Mouse (Mus musculus): ENCODE results near the gene Ttll6. TPM values are rescaled to one million over a fixed set of nuclear protein-coding genes. Genes with fewer than 3 reads are reported as not detected.
"Not testable (repeated sequence)": the region's sequence is repeated elsewhere in the genome, so short reads cannot be mapped to it uniquely, and the experiment has no call there.

Gene Ttll6
- polyA plus RNA-seq, 1 experiment from 2014 or later = 0.13 TPM

DNA sequence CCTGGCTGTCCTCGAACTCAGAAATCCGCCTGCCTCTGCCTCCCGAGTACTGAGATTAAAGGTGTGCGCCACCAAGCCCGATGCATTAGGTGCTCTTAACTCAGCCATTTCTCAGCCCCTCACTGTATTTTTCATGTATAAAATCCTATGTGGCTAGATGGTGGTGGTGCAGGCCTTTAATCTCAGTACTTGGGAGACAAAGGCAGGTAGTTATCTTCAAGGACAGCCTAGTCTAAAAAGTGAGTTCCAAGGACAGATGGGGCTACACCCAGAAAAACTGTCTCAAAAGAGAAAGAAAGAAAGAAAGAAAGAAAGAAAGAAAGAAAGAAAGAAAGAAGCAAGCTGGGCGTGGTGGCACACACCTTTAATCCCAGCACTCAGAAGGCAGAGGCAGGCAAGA lies 18.2 kb upstream of the Ttll6 start:
- H3K27ac ChIP-seq (ENCODE audit: low read length) = no peak overlapping the region
- H3K4me3 ChIP-seq (ENCODE audit: low read length) = no peak overlapping the region
- H3K27me3 ChIP-seq (ENCODE audit: control insufficient read depth, insufficient read depth, low read length) = peaks cover 3% of the 10 kb centered on the region; the same call in 1 of the 2 replicates
- 87% methylated on average over 6 of the region's 6 CpGs for WGBS
- no peak for ATAC-seq (replicated peaks; ENCODE audit: extremely low read depth, insufficient read depth, low FRiP score)
- H3K9me3 ChIP-seq (replicated peaks; ENCODE audit: control insufficient read depth, low read length) = no peaks in the 10 kb centered on the region
- H3K4me2 ChIP-seq (ENCODE audit: low read depth, low read length) = no peak overlapping the region
- H3K9ac ChIP-seq (ENCODE audit: low read length) = no peak overlapping the region
- H3K4me1 ChIP-seq (ENCODE audit: control insufficient read depth, insufficient read depth, low read length) = no peaks in the 10 kb centered on the region
- H3K36me3 ChIP-seq (ENCODE audit: control insufficient read depth, insufficient read depth) = no peaks in the 10 kb centered on the region

- no peaks in the 10 kb centered on the region for H3K4me1 ChIP-seq (ENCODE audit: control insufficient read depth, insufficient read depth, low read length)
- H3K4me3 ChIP-seq (ENCODE audit: low read length) = no peak overlapping the region
- WGBS = 90% methylated on average over 3 of the region's 3 CpGs
- H3K9me3 ChIP-seq (replicated peaks; ENCODE audit: control insufficient read depth, low read length) = no peaks in the 10 kb centered on the region
- no peak overlapping the region for H3K27ac ChIP-seq (ENCODE audit: low read length)
- peaks cover 5% of the 10 kb centered on the region; the same call in 1 of the 2 replicates for H3K27me3 ChIP-seq (ENCODE audit: control insufficient read depth, insufficient read depth, low read length)
- H3K4me2 ChIP-seq (ENCODE audit: low read depth, low read length) = no peak overlapping the region
- H3K36me3 ChIP-seq (ENCODE audit: control insufficient read depth, insufficient read depth) = no peaks in the 10 kb centered on the region
- no peak for ATAC-seq (replicated peaks; ENCODE audit: extremely low read depth, insufficient read depth, low FRiP score)
- H3K9ac ChIP-seq (ENCODE audit: low read length) = no peak overlapping the region
Measured at GRCm38 (mm10) chr11:96116116-96116515, 17.5 kb upstream of the Ttll6 start.

- H3K27ac ChIP-seq (ENCODE audit: low read length); ATAC-seq (replicated peaks; ENCODE audit: extremely low read depth, insufficient read depth, low FRiP score); H3K4me2 ChIP-seq (ENCODE audit: low read depth, low read length); H3K36me3 ChIP-seq (ENCODE audit: control insufficient read depth, insufficient read depth); H3K27me3 ChIP-seq (ENCODE audit: control insufficient read depth, insufficient read depth, low read length); H3K9me3 ChIP-seq (replicated peaks; ENCODE audit: control insufficient read depth, low read length); H3K4me1 ChIP-seq (ENCODE audit: control insufficient read depth, insufficient read depth, low read length); H3K9ac ChIP-seq (ENCODE audit: low read length); H3K4me3 ChIP-seq (ENCODE audit: low read length): not testable (repeated sequence)
- 75% methylated on average over 3 of the region's 3 CpGs for WGBS
Measured at GRCm38 (mm10) chr11:96116925-96117324, 16.7 kb upstream of the Ttll6 start.

GRCm38 (mm10) chr11:96119401-96119800 lies 14.2 kb upstream of the Ttll6 start:
- H3K27ac ChIP-seq (ENCODE audit: low read length) = no peak overlapping the region
- no peaks in the 10 kb centered on the region for H3K4me1 ChIP-seq (ENCODE audit: control insufficient read depth, insufficient read depth, low read length)
- WGBS = 51% methylated on average over 3 of the region's 3 CpGs
- H3K4me3 ChIP-seq (ENCODE audit: low read length) = no peak overlapping the region
- H3K9me3 ChIP-seq (replicated peaks; ENCODE audit: control insufficient read depth, low read length) = no peaks in the 10 kb centered on the region
- no peak overlapping the region for H3K9ac ChIP-seq (ENCODE audit: low read length)
- H3K36me3 ChIP-seq (ENCODE audit: control insufficient read depth, insufficient read depth) = no peaks in the 10 kb centered on the region
- no peak overlapping the region for H3K4me2 ChIP-seq (ENCODE audit: low read depth, low read length)
- no peak for ATAC-seq (replicated peaks; ENCODE audit: extremely low read depth, insufficient read depth, low FRiP score)
- peaks cover 24% of the 10 kb centered on the region for H3K27me3 ChIP-seq (ENCODE audit: control insufficient read depth, insufficient read depth, low read length)

DNA sequence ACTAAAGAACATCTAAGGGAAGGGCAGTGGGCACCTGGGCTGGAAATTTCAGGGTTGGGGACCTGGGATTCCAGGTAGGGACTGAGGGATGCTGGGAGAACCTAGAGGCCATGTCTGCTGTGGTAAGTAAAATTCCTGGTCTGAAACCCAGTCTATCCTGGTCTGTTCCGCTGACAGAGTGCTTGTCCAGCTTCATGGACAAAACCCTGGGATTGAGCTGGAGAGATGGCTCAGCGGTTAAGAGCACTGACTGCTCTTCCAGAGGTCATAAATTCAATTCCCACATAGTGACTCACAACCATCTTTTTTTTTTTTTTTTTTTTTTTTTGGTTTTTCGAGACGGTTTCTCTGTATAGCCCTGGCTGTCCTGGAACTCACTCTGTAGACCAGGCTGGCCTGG lies 10.8 kb upstream of the Ttll6 start:
- peaks cover 37% of the 10 kb centered on the region for H3K27me3 ChIP-seq (ENCODE audit: control insufficient read depth, insufficient read depth, low read length)
- H3K4me1 ChIP-seq (ENCODE audit: control insufficient read depth, insufficient read depth, low read length); H3K4me3 ChIP-seq (ENCODE audit: low read length); H3K27ac ChIP-seq (ENCODE audit: low read length); ATAC-seq (replicated peaks; ENCODE audit: extremely low read depth, insufficient read depth, low FRiP score); H3K4me2 ChIP-seq (ENCODE audit: low read depth, low read length); H3K9me3 ChIP-seq (replicated peaks; ENCODE audit: control insufficient read depth, low read length); H3K36me3 ChIP-seq (ENCODE audit: control insufficient read depth, insufficient read depth); H3K9ac ChIP-seq (ENCODE audit: low read length): not testable (repeated sequence)
- WGBS = 87% methylated on average over 2 of the region's 4 CpGs

DNA sequence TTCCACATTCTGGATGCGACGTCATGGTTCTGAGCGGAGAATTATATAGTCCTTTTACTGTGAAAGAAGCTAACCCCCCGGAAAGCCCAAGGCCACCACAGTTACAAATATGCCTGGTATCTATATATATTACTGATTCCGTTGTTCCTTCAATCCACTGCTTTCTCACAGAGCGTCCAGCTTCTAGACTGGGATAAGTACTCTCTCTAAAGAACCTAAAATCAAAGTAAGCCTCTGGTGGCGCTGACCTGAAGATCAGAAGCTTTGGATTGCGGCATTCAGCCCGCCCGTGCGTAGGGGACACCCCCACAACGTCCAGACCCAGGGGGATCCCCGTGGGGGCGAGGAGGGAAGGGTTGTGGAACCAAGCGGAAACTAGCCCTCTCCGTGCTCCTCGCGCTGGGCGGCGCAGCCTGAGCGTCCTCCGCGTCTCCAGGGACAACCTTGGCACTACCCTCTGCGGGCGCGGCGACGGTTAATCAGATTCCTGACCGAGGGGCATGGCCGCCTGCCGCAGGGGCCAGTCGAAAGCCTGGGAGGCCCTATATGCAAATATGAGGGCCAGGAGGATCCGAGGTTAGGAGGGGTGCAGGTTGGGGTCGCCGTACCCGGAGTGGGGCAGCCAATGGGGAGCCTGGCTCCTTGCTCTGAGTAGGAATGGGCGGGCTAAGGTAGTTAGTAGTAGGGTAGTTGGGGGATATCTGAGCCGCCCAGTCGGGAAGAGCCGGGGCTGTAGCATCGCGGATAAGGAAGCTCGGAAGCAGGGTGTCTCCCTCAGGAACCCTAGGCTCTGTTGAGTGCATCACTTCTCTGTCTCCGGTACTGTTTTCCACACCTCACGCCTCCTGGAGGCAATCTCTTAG lies 9.3 kb upstream of the Ttll6 start:
- Histone ChIP-seq H3K9me3 (replicated peaks; ENCODE audit: control insufficient read depth, low read length) (no peaks in the 10 kb centered on the region), H3K4me2 (ENCODE audit: low read depth, low read length) (peak overlapping the region; percentile 80), H3K4me1 (ENCODE audit: control insufficient read depth, insufficient read depth, low read length) (no peaks in the 10 kb centered on the region), H3K27me3 (ENCODE audit: control insufficient read depth, insufficient read depth, low read length) (peaks cover 37% of the 10 kb centered on the region), H3K4me3 (ENCODE audit: low read length) (peak overlapping the region; percentile 55), H3K36me3 (ENCODE audit: control insufficient read depth, insufficient read depth) (no peaks in the 10 kb centered on the region), H3K27ac (ENCODE audit: low read length) (no peak overlapping the region), H3K9ac (ENCODE audit: low read length) (peak overlapping the region; percentile 56)
- 0 out of 2 replicates have a peak, but pooled peaks have one; percentile 55 for ATAC-seq (replicated peaks; ENCODE audit: extremely low read depth, insufficient read depth, low FRiP score)
- 2% methylated on average over 45 of the region's 45 CpGs for WGBS

DNA sequence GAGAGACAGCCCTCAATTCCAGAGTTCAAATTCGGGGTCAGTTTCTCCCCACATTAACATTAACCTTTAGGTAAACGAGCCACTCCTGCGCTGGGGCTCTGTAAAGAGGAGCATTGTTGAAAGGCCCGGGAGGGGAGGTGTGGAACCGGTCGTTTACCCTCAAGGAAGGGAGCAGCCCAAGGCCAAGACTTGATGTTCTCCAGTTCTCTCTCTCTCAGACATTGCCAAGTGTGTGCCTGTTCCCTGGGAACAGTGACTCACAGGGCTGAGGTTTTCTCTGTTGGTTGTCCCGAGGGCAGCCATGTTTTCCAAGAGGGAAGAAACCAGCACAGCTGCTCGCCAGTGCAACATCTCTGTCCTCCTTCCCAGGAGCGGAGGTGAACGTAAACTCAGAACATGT lies 3.0 kb upstream of the Ttll6 start:
- peaks cover 16% of the 10 kb centered on the region for H3K27me3 ChIP-seq (ENCODE audit: control insufficient read depth, insufficient read depth, low read length)

DNA sequence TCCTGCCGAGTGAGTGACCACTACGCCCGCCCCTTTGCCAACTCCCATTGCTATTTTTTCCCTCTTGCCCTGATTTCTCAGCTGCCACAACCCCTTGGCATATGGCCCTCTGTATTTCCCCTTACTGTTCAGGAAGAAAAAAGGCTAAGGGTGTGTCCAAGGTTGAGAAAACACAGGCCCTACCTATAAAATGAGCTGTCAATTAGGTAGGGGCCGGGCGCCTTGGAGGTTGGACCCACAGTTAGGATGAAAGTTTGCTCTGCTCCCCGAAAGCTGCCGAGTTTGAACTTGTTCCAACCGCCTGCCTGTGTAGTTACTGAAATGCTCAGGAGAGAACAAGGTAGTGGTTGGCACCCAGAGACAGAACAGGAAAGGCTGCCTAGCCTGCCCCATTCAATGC lies 2.3 kb downstream of the Ttll6 start:
- Histone ChIP-seq H3K4me2 (ENCODE audit: low read depth, low read length) (no peak overlapping the region), H3K36me3 (ENCODE audit: control insufficient read depth, insufficient read depth) (no peaks in the 10 kb centered on the region), H3K27ac (ENCODE audit: low read length) (no peak overlapping the region), H3K27me3 (ENCODE audit: control insufficient read depth, insufficient read depth, low read length) (peaks cover 15% of the 10 kb centered on the region), H3K4me3 (ENCODE audit: low read length) (no peak overlapping the region), H3K9ac (ENCODE audit: low read length) (no peak overlapping the region), H3K4me1 (ENCODE audit: control insufficient read depth, insufficient read depth, low read length) (no peaks in the 10 kb centered on the region), H3K9me3 (replicated peaks; ENCODE audit: control insufficient read depth, low read length) (no peaks in the 10 kb centered on the region)
- ATAC-seq (replicated peaks; ENCODE audit: extremely low read depth, insufficient read depth, low FRiP score) = no peak
- WGBS = 74% methylated on average over 8 of the region's 8 CpGs

More for the DNA sequence above, 3.0 kb upstream of the Ttll6 start:
- no peak for ATAC-seq (replicated peaks; ENCODE audit: extremely low read depth, insufficient read depth, low FRiP score)
- Histone ChIP-seq H3K4me1 (ENCODE audit: control insufficient read depth, insufficient read depth, low read length) (no peaks in the 10 kb centered on the region), H3K9me3 (replicated peaks; ENCODE audit: control insufficient read depth, low read length) (no peaks in the 10 kb centered on the region), H3K4me3 (ENCODE audit: low read length) (no peak overlapping the region), H3K36me3 (ENCODE audit: control insufficient read depth, insufficient read depth) (no peaks in the 10 kb centered on the region), H3K9ac (ENCODE audit: low read length) (no peak overlapping the region), H3K4me2 (ENCODE audit: low read depth, low read length) (no peak overlapping the region), H3K27ac (ENCODE audit: low read length) (no peak overlapping the region)
- WGBS = 61% methylated on average over 10 of the region's 10 CpGs

GRCm38 (mm10) chr11:96140726-96141175 lies 7.2 kb downstream of the Ttll6 start:
- ATAC-seq (replicated peaks; ENCODE audit: extremely low read depth, insufficient read depth, low FRiP score) = no peak
- no peak overlapping the region for H3K4me3 ChIP-seq (ENCODE audit: low read length)
- 19% methylated on average over 4 of the region's 4 CpGs for WGBS
- no peak overlapping the region for H3K9ac ChIP-seq (ENCODE audit: low read length)
- no peak overlapping the region for H3K27ac ChIP-seq (ENCODE audit: low read length)
- H3K27me3 ChIP-seq (ENCODE audit: control insufficient read depth, insufficient read depth, low read length) = peaks cover 19% of the 10 kb centered on the region
- peaks cover under 1% of the 10 kb centered on the region for H3K4me1 ChIP-seq (ENCODE audit: control insufficient read depth, insufficient read depth, low read length)
- no peaks in the 10 kb centered on the region for H3K9me3 ChIP-seq (replicated peaks; ENCODE audit: control insufficient read depth, low read length)
- no peaks in the 10 kb centered on the region for H3K36me3 ChIP-seq (ENCODE audit: control insufficient read depth, insufficient read depth)
- H3K4me2 ChIP-seq (ENCODE audit: low read depth, low read length) = no peak overlapping the region
